ENCODE assay signal across 14 mouse cellular contexts in the genomic region with DNA sequence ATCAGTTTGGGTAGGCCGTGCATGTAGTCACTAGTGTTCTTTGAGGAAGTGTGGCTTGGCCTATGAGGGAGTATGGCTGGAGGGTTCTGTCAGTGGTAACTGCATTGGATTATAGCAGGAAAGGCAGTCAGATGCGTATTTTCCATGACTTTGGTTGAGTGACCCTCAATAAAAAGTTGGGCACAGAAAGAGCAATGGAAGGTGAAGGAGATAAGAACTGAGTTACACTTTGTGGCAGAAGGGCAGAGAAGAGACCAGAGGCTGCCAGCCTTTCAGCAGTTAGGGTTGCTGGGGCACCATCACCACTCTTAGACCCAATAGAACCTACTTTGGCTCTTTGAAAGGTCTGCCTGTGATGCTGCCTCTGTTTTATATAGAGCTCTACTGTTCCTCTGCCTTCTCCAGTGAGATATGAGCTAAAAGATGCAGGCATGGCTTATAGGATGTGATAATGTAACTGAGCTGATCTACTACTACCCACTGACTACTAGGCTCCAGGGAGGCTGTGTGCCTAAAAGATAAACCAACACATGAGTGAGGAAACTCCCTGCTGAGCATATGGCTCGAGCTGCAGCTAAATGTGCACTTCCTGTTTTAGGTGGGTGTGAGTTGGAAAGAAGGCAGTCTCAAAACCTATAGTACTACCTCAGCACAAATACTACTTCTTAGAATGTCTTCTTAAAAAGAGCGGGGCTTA. TPM values are rescaled to one million over a fixed set of nuclear protein-coding genes. Genes with fewer than 3 reads are reported as not detected.
DNase-seq lines count a peak whose midpoint lies in the region; ATAC-seq and TF ChIP-seq lines count a peak whose summit lies in the region.
"Had no signal": no experiment of that assay in that cellular context is flagged by ENCODE, and none has a peak within 500 bp of the region (broad histone marks: within the 10 kb centered on the region; RNA-seq: fewer than 3 reads in every experiment).

No protein-coding gene starts in this region.

- H3K4me1 ChIP-seq in G1E (ENCODE audit: insufficient read depth, low read depth, low read length): peaks cover 61% of the 10 kb centered on the region
- peaks cover 27% of the 10 kb centered on the region for H3K4me1 ChIP-seq in liver, embryonic 16.5 days (ENCODE audit: control insufficient read depth, low read depth, low read length)
- no peaks in the 10 kb centered on the region for H3K4me1 ChIP-seq in midbrain, postnatal 0 days (ENCODE audit: insufficient read depth, low read length)
- H3K4me1 ChIP-seq: limb, embryonic 15.5 days had no signal

- H3K27ac ChIP-seq in liver, embryonic 16.5 days (ENCODE audit: low read length): peak overlapping the region; percentile 64
- H3K27ac ChIP-seq in midbrain, postnatal 0 days (ENCODE audit: low read depth, low read length): no peak overlapping the region
- H3K27ac ChIP-seq: limb, embryonic 15.5 days; macrophage had no signal

- ATAC-seq in G1E (ENCODE audit: extremely low read depth, insufficient number of reproducible peaks, low FRiP score, poor library complexity, severe bottlenecking): peak; percentile 90
- peak; percentile 95 for ATAC-seq in liver, embryonic 16.5 days (ENCODE audit: low read depth)
- no peak for ATAC-seq in midbrain, postnatal 0 days (ENCODE audit: low FRiP score)
- ATAC-seq: Patski had no signal

- WGBS in liver, embryonic 16.5 days (ENCODE audit: insufficient replicate concordance): 43% methylated on average over 4 of the region's 4 CpGs
- WGBS in midbrain, postnatal 0 days: 79% methylated on average over 4 of the region's 4 CpGs

- H3K4me2 ChIP-seq in liver, embryonic 16.5 days (ENCODE audit: low read depth, low read length): peak overlapping the region; percentile 2; the same call in 1 of the 2 replicates
- no peak overlapping the region for H3K4me2 ChIP-seq in midbrain, postnatal 0 days (ENCODE audit: low read depth, low read length, poor library complexity, severe bottlenecking)
- H3K4me2 ChIP-seq: limb, embryonic 15.5 days had no signal

- H3K9ac ChIP-seq in liver, embryonic 16.5 days (ENCODE audit: low read depth, low read length): no peak overlapping the region
- no peak overlapping the region for H3K9ac ChIP-seq in midbrain, postnatal 0 days (replicated peaks; ENCODE audit: low read length, poor library complexity, severe bottlenecking)
- H3K9ac ChIP-seq: limb, embryonic 15.5 days had no signal

- no peak for TF ChIP-seq CTCF in G1E (IDR thresholded peaks at IDR 0.05; ENCODE audit: low read depth, low read length)
- no peak for TF ChIP-seq CTCF in midbrain, postnatal 0 days (IDR thresholded peaks at IDR 0.05)

- H3K4me3 ChIP-seq in G1E (ENCODE audit: low read depth, low read length): peak overlapping the region; percentile 25; the same call in 1 of the 2 replicates
- no peak overlapping the region for H3K4me3 ChIP-seq in liver, embryonic 16.5 days (ENCODE audit: low read depth, low read length)
- H3K4me3 ChIP-seq in midbrain, postnatal 0 days (ENCODE audit: low read depth, low read length): no peak overlapping the region
- H3K4me3 ChIP-seq: limb, embryonic 15.5 days had no signal

- intact Hi-C loops in heart, postnatal 14 days (cut with DNase I): no loop called here

- H3K36me3 ChIP-seq in G1E (replicated peaks): no peaks in the 10 kb centered on the region
- H3K36me3 ChIP-seq in liver, embryonic 16.5 days (ENCODE audit: control insufficient read depth, insufficient read depth): no peaks in the 10 kb centered on the region
- no peaks in the 10 kb centered on the region for H3K36me3 ChIP-seq in midbrain, postnatal 0 days (ENCODE audit: insufficient read depth, low read length)
- H3K36me3 ChIP-seq: limb, embryonic 15.5 days had no signal

- DNase-seq in A20 (ENCODE audit: low read depth, low spot score) (peak; percentile 50), G1E (ENCODE audit: low spot score) (peak; percentile 63)
- DNase-seq in frontal cortex, postnatal 36 days (ENCODE audit: low spot score in 2 of 2): peak; percentile 31 to 49
- DNase-seq in urinary bladder, postnatal 10 days (ENCODE audit: low spot score): no peak
- DNase-seq in gastrocnemius, postnatal 25 days: no peak
- no peak for DNase-seq in midbrain, postnatal 0 days (ENCODE audit: low spot score)
- no peak for DNase-seq in heart, postnatal 14 days
- DNase-seq: adrenal gland, postnatal 14 days; cerebellum, postnatal 14 days; gastrocnemius, postnatal 10 days had no signal

- H3K27me3 ChIP-seq in G1E (ENCODE audit: insufficient read depth, low read length): no peaks in the 10 kb centered on the region
- H3K27me3 ChIP-seq in liver, embryonic 16.5 days (ENCODE audit: control insufficient read depth, insufficient read depth, low read depth, low read length): no peaks in the 10 kb centered on the region
- no peaks in the 10 kb centered on the region for H3K27me3 ChIP-seq in midbrain, postnatal 0 days (ENCODE audit: insufficient read depth, low read length)
- H3K27me3 ChIP-seq: limb, embryonic 15.5 days; Patski had no signal

- no peaks in the 10 kb centered on the region for H3K9me3 ChIP-seq in G1E (replicated peaks)
- no peaks in the 10 kb centered on the region for H3K9me3 ChIP-seq in liver, embryonic 16.5 days (replicated peaks; ENCODE audit: control insufficient read depth, low read length)
- no peaks in the 10 kb centered on the region for H3K9me3 ChIP-seq in midbrain, postnatal 0 days (ENCODE audit: low read length)
- H3K9me3 ChIP-seq: limb, embryonic 15.5 days had no signal

RNA-seq across cellular contexts. Expression of a gene that starts 19.9 kb away (rescaled TPM):
- total RNA-seq in G1E (2014; fragmentation: Nextera tagmentation) (4.2 and 4.9 TPM in 2 replicates), G1E (2017) (14.9 and 15.0 TPM in 2 replicates)
- 1.6 and 1.7 TPM in 2 replicates for polyA plus RNA-seq in G1E (2012)
- 0.06 and 0.18 TPM in 2 replicates for polyA plus RNA-seq in liver, embryonic 16.5 days (2015; fragmentation: Nextera tagmentation; extraction: Ambion mirVana)
- total RNA-seq in gastrocnemius, postnatal 25 days (2021): 10 to 100 TPM; 58.6 to 69.4 TPM
- 38.1 and 41.9 TPM in 2 replicates for total RNA-seq in midbrain, postnatal 0 days (2014; rRNA removed)
- 3.1 and 3.8 TPM in 2 replicates for polyA plus RNA-seq in midbrain, postnatal 0 days (2015; fragmentation: Nextera tagmentation; extraction: Ambion mirVana)
- 10 to 100 TPM; 19.9 to 21.8 TPM for total RNA-seq in heart, postnatal 14 days (2021)

RNA-seq across cellular contexts. Expression of a gene that starts 42.2 kb away (rescaled TPM):
- total RNA-seq in G1E (2014; fragmentation: Nextera tagmentation) (37.2 and 55.6 TPM in 2 replicates), G1E (2017) (22.0 and 26.9 TPM in 2 replicates)
- 2.7 and 3.0 TPM in 2 replicates for polyA plus RNA-seq in G1E (2012)
- polyA plus RNA-seq in liver, embryonic 16.5 days (2015; fragmentation: Nextera tagmentation; extraction: Ambion mirVana): 72.7 and 75.6 TPM in 2 replicates
- 10 to 100 TPM; 12.8 to 16.1 TPM for total RNA-seq in gastrocnemius, postnatal 25 days (2021)
- total RNA-seq in midbrain, postnatal 0 days (2014; rRNA removed): 9.0 and 13.4 TPM in 2 replicates
- polyA plus RNA-seq in midbrain, postnatal 0 days (2015; fragmentation: Nextera tagmentation; extraction: Ambion mirVana): 8.2 and 9.0 TPM in 2 replicates
- 10 to 100 TPM; 26.1 to 27.4 TPM for total RNA-seq in heart, postnatal 14 days (2021)

Comparison
In these comparisons a context has a peak if more than half of its experiments do, and no peak if none do; other contexts are left out.
1. DNase-seq: peak in A20 (single experiment), G1E (single experiment) and frontal cortex, postnatal 36 days (2 of 2); none in urinary bladder, postnatal 10 days (single experiment), gastrocnemius, postnatal 25 days (single experiment), midbrain, postnatal 0 days (single experiment) and heart, postnatal 14 days (0 of 2).